Mouse (Mus musculus): ENCODE results near the gene Cabp1. TPM values are rescaled to one million over a fixed set of nuclear protein-coding genes. Genes with fewer than 3 reads are reported as not detected.
A peak's percentile ranks its signal among the peaks of the same experiment; 100 is the strongest.

The Cabp1 gene
- polyA plus RNA-seq, 1 experiment from 2014 or later, result 0.44 TPM

DNA sequence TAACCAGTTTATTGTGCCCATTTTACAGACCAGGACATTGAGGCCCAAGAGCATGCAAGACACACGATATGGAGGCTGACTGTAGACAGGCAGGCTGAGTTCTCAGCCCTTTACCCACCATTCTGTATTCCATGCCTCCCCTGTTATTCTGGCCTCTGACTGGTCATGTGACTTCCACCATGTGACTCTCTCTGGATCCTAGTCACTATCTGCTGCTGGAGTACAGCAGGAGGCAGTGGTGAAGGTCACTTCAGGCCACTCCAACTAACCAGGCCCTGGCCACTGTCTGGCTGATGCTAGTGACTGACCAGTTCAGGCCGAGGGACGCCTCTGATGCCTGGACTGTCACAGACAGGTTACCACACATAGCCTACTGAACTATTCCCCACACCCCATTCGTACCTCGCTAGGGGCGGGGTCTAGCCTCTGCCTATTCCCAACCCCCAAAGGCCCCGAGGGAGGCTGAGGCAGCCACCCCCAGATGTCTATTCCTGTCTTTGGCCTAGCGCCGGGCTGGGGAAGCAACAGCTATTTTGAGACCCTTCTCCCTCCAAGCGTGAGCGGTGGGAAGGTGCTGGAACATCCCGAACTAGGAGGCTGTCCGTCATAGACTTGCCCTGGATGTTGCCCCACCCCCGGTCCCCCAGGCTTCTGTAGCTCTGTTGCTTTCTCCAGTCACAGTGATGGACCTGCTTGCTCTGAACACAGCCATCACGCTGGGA is 36.8 kb upstream of the Cabp1 start:
- ATAC-seq (ENCODE audit: low FRiP score, low TSS enrichment), result peak; percentile 10; the same call in 1 of the 2 replicates
- 62% methylated on average over 15 of the region's 15 CpGs for WGBS
- no peak for TF ChIP-seq EP300 (optimal IDR thresholded peaks at IDR 0.05)
- no peak for TF ChIP-seq CTCF (IDR thresholded peaks at IDR 0.05; ENCODE audit: low read depth)
- H3K27me3 ChIP-seq (ENCODE audit: control insufficient read depth, insufficient read depth, low read length), result no peaks in the 10 kb centered on the region
- H3K4me3 ChIP-seq (ENCODE audit: low read depth, low read length), result no peak overlapping the region
- no peak for DNase-seq (ENCODE audit: low spot score)
- H3K36me3 ChIP-seq (ENCODE audit: control insufficient read depth, insufficient read depth, low read length), result no peaks in the 10 kb centered on the region
- no peaks in the 10 kb centered on the region for H3K9me3 ChIP-seq (ENCODE audit: control insufficient read depth, low read length)
- H3K27ac ChIP-seq (replicated peaks), result no peak overlapping the region
- H3K9ac ChIP-seq (ENCODE audit: low read length), result no peak overlapping the region
- H3K4me2 ChIP-seq (replicated peaks; ENCODE audit: low read depth), result no peak overlapping the region
- no peaks in the 10 kb centered on the region for H3K4me1 ChIP-seq (replicated peaks; ENCODE audit: control insufficient read depth, insufficient read depth)

- H3K9me3 ChIP-seq (ENCODE audit: control insufficient read depth, low read length), result no peaks in the 10 kb centered on the region
- H3K9ac ChIP-seq (ENCODE audit: low read length), result no peak overlapping the region
- WGBS, result 66% methylated on average over 3 of the region's 3 CpGs
- H3K27me3 ChIP-seq (ENCODE audit: control insufficient read depth, insufficient read depth, low read length), result no peaks in the 10 kb centered on the region
- no peak overlapping the region for H3K4me2 ChIP-seq (replicated peaks; ENCODE audit: low read depth)
- H3K27ac ChIP-seq (replicated peaks), result no peak overlapping the region
- no peaks in the 10 kb centered on the region for H3K36me3 ChIP-seq (ENCODE audit: control insufficient read depth, insufficient read depth, low read length)
- no peak overlapping the region for H3K4me3 ChIP-seq (ENCODE audit: low read depth, low read length)
- no peak for ATAC-seq (ENCODE audit: low FRiP score, low TSS enrichment)
- no peak for TF ChIP-seq EP300 (optimal IDR thresholded peaks at IDR 0.05)
- peak; percentile 34 for TF ChIP-seq CTCF (IDR thresholded peaks at IDR 0.05; ENCODE audit: low read depth)
- H3K4me1 ChIP-seq (replicated peaks; ENCODE audit: control insufficient read depth, insufficient read depth), result no peaks in the 10 kb centered on the region
- DNase-seq (ENCODE audit: low spot score), result no peak
These were observed 28.3 kb upstream of the Cabp1 start for GRCm38 (mm10) chr5:115222485-115222884.

GRCm38 (mm10) chr5:115220931-115221640 is 26.9 kb upstream of the Cabp1 start:
- Histone ChIP-seq H3K9ac (ENCODE audit: low read length) (no peak overlapping the region), H3K27me3 (ENCODE audit: control insufficient read depth, insufficient read depth, low read length) (no peaks in the 10 kb centered on the region), H3K4me3 (ENCODE audit: low read depth, low read length) (no peak overlapping the region), H3K36me3 (ENCODE audit: control insufficient read depth, insufficient read depth, low read length) (no peaks in the 10 kb centered on the region), H3K4me1 (replicated peaks; ENCODE audit: control insufficient read depth, insufficient read depth) (no peaks in the 10 kb centered on the region), H3K27ac (replicated peaks) (no peak overlapping the region), H3K4me2 (replicated peaks; ENCODE audit: low read depth) (no peak overlapping the region), H3K9me3 (ENCODE audit: control insufficient read depth, low read length) (no peaks in the 10 kb centered on the region)
- no peak for TF ChIP-seq EP300 (optimal IDR thresholded peaks at IDR 0.05)
- WGBS, result 32% methylated on average over 13 of the region's 13 CpGs
- ATAC-seq (ENCODE audit: low FRiP score, low TSS enrichment) (no peak), DNase-seq (ENCODE audit: low spot score) (no peak)

DNA sequence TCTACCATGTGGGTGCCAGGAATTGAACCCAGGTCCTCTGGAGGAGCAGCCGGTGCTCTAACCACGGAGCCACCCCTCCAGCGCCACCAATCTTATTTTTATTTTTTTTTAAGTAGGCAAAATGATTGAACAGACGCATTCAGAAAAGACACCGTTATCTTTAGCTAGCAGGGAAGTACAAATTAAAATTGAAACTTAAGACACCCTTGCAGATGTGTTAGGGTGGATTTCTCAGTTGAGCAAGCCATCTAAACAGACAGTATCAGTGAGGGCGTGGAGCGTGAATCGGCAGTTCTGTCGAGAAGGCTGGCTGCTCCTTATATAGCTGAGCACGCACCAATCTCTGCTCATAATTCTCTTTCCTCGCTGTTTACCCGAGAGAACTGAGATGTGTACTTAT is 23.8 kb upstream of the Cabp1 start:
- H3K27me3 ChIP-seq (ENCODE audit: control insufficient read depth, insufficient read depth, low read length), result no peaks in the 10 kb centered on the region
- TF ChIP-seq CTCF (IDR thresholded peaks at IDR 0.05; ENCODE audit: low read depth), result no peak
- TF ChIP-seq EP300 (optimal IDR thresholded peaks at IDR 0.05), result no peak

DNA sequence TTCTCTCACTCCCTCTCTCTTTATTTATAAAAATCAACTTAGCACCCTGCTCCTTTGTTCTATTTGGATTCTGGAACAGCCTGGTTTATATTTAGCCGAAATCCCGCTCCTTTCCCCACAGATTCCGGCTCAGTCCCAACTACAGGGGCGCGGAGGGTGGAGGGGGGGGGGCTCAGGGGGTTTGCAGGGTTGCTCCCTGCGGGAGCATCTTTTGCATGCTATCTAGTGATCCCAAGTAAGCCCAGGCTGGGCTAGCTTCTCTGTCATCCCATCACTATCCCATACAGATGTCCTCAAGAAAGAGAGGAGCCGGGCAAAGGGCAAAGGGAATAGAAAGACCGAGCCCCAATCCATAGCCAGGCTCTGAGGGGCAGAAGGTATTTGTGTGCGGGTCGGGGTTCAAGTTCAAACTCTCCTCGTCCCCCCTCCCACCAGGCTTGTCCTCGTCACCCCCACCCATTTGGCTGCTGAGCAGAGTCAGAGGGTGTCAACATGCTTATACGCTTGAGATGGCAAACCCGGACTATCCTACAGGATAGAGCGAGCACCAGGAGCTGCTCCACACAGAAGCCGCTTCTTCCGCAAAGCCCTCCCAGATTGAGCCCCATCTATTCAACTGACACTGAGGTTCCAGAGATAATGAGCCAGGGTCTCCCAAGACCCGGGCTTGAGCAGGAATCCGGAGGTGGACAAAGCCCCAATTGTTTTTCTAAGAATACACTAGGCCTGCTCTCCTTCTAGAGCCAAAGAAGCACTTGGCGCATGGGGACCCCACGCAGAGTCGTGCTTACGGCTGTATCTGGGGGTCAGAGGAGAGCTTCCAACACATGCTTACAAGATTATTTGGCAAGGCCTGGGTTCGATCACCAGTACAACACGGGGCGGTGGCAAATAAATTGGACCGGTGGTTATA is 21.3 kb upstream of the Cabp1 start:
- 0 out of 2 replicates have a peak overlapping the region, but pooled peaks have one; percentile 47 for H3K9ac ChIP-seq (ENCODE audit: low read length)

More for the DNA sequence above, 23.8 kb upstream of the Cabp1 start:
- Histone ChIP-seq H3K9me3 (ENCODE audit: control insufficient read depth, low read length) (no peaks in the 10 kb centered on the region), H3K27ac (replicated peaks) (no peak overlapping the region), H3K4me3 (ENCODE audit: low read depth, low read length) (no peak overlapping the region), H3K4me2 (replicated peaks; ENCODE audit: low read depth) (no peak overlapping the region), H3K36me3 (ENCODE audit: control insufficient read depth, insufficient read depth, low read length) (no peaks in the 10 kb centered on the region), H3K4me1 (replicated peaks; ENCODE audit: control insufficient read depth, insufficient read depth) (no peaks in the 10 kb centered on the region), H3K9ac (ENCODE audit: low read length) (no peak overlapping the region)
- DNase-seq (ENCODE audit: low spot score) (no peak), ATAC-seq (ENCODE audit: low FRiP score, low TSS enrichment) (no peak)
- WGBS, result 87% methylated on average over 12 of the region's 12 CpGs

More for the DNA sequence above, 21.3 kb upstream of the Cabp1 start:
- H3K9me3 ChIP-seq (ENCODE audit: control insufficient read depth, low read length), result no peaks in the 10 kb centered on the region
- 33% methylated on average over 27 of the region's 27 CpGs for WGBS
- DNase-seq (ENCODE audit: low spot score) (no peak), ATAC-seq (ENCODE audit: low FRiP score, low TSS enrichment) (no peak)
- H3K36me3 ChIP-seq (ENCODE audit: control insufficient read depth, insufficient read depth, low read length), result no peaks in the 10 kb centered on the region
- peak overlapping the region; percentile 31 for H3K4me3 ChIP-seq (ENCODE audit: low read depth, low read length)
- H3K4me1 ChIP-seq (replicated peaks; ENCODE audit: control insufficient read depth, insufficient read depth), result no peaks in the 10 kb centered on the region
- no peaks in the 10 kb centered on the region for H3K27me3 ChIP-seq (ENCODE audit: control insufficient read depth, insufficient read depth, low read length)
- no peak for TF ChIP-seq CTCF (IDR thresholded peaks at IDR 0.05; ENCODE audit: low read depth)
- TF ChIP-seq EP300 (optimal IDR thresholded peaks at IDR 0.05), result no peak
- no peak overlapping the region for H3K27ac ChIP-seq (replicated peaks)
- peak overlapping the region; percentile 55 for H3K4me2 ChIP-seq (replicated peaks; ENCODE audit: low read depth)

Measured in stomach, postnatal 0 days (tissue).